23 mouse cellular contexts compared by ENCODE assay signal in genomic region chr2:34080176-34080575, GRCm38 (mm10).
DNase-seq lines count a peak whose midpoint lies in the region; ATAC-seq and TF ChIP-seq lines count a peak whose summit lies in the region.
"Had no signal": no experiment of that assay in that cellular context is flagged by ENCODE, and none has a peak within 500 bp of the region (broad histone marks: within the 10 kb centered on the region; RNA-seq: fewer than 3 reads in every experiment).

No protein-coding gene starts in this region.

- 27% methylated on average over 3 of the region's 3 CpGs for WGBS in midbrain, postnatal 0 days

- no peak overlapping the region for H3K4me2 ChIP-seq in midbrain, postnatal 0 days (ENCODE audit: low read depth, low read length, poor library complexity, severe bottlenecking)
- H3K4me2 ChIP-seq: forebrain, embryonic 15.5 days; heart, embryonic 15.5 days; kidney, embryonic 15.5 days; limb, embryonic 13.5 days; liver, embryonic 13.5 days; lung, embryonic 14.5 days had no signal

- no peaks in the 10 kb centered on the region for H3K9me3 ChIP-seq in midbrain, postnatal 0 days (ENCODE audit: low read length)
- H3K9me3 ChIP-seq: forebrain, embryonic 15.5 days; heart, embryonic 15.5 days; kidney, embryonic 15.5 days; limb, embryonic 13.5 days; liver, embryonic 13.5 days had no signal

- no peaks in the 10 kb centered on the region for H3K27me3 ChIP-seq in midbrain, postnatal 0 days (ENCODE audit: insufficient read depth, low read length)
- H3K27me3 ChIP-seq: CH12.LX; forebrain, embryonic 15.5 days; liver, embryonic 13.5 days had no signal

- ATAC-seq in midbrain, postnatal 0 days (ENCODE audit: low FRiP score): no peak
- ATAC-seq: forebrain, embryonic 15.5 days; intestine, embryonic 16.5 days had no signal

- peaks cover 6% of the 10 kb centered on the region; the same call in 1 of the 2 replicates for H3K4me1 ChIP-seq in midbrain, postnatal 0 days (ENCODE audit: insufficient read depth, low read length)
- H3K4me1 ChIP-seq: heart, embryonic 15.5 days; liver, embryonic 13.5 days had no signal

- H3K36me3 ChIP-seq in midbrain, postnatal 0 days (ENCODE audit: insufficient read depth, low read length): no peaks in the 10 kb centered on the region
- H3K36me3 ChIP-seq: forebrain, embryonic 15.5 days; heart, embryonic 15.5 days; kidney, embryonic 15.5 days; limb, embryonic 13.5 days; liver, embryonic 13.5 days had no signal

- TF ChIP-seq CTCF in midbrain, postnatal 0 days (IDR thresholded peaks at IDR 0.05): peak; percentile 22; the same call in 1 of the 2 replicates

- H3K27ac ChIP-seq in midbrain, postnatal 0 days (ENCODE audit: low read depth, low read length): no peak overlapping the region
- H3K27ac ChIP-seq: forebrain, embryonic 15.5 days; heart, embryonic 15.5 days; kidney, embryonic 15.5 days; limb, embryonic 13.5 days; liver, embryonic 13.5 days had no signal

- peak; percentile 39 for DNase-seq in embryo, embryonic 10 days (ENCODE audit: low spot score)
- DNase-seq in embryo, embryonic 9.5 days (ENCODE audit: extremely low spot score): no peak
- DNase-seq in layer of hippocampus, adult 9-11 months: peak; percentile 60
- DNase-seq in layer of hippocampus, adult 9-10 months (ENCODE audit: low spot score): no peak
- peak; percentile 49 for DNase-seq in embryo, embryonic 10.5 days (ENCODE audit: low spot score)
- no peak for DNase-seq in midbrain, postnatal 0 days (ENCODE audit: low spot score)
- no peak for DNase-seq in gastrocnemius, postnatal 25 days
- DNase-seq: adrenal gland, postnatal 25 days; cerebellum, adult 11-12 months; gastrocnemius, postnatal 36 days; kidney, postnatal 4 days; layer of hippocampus, postnatal 36 days; liver, embryonic 13.5 days; lung, embryonic 14.5 days; lung, postnatal 36 days; spleen, adult 18-20 months; thymus, postnatal 25 days had no signal

- H3K4me3 ChIP-seq in midbrain, postnatal 0 days (ENCODE audit: low read depth, low read length): no peak overlapping the region
- H3K4me3 ChIP-seq: forebrain, embryonic 15.5 days; heart, embryonic 15.5 days; kidney, embryonic 15.5 days; limb, embryonic 13.5 days; liver, embryonic 13.5 days had no signal

- no peak overlapping the region for H3K9ac ChIP-seq in midbrain, postnatal 0 days (replicated peaks; ENCODE audit: low read length, poor library complexity, severe bottlenecking)
- H3K9ac ChIP-seq: forebrain, embryonic 15.5 days; heart, embryonic 15.5 days; kidney, embryonic 15.5 days; limb, embryonic 13.5 days; liver, embryonic 13.5 days; lung, embryonic 14.5 days had no signal

Comparison
In these comparisons a context has a peak if more than half of its experiments do, and no peak if none do; other contexts are left out.
1. DNase-seq: peak in embryo, embryonic 10 days (single experiment), layer of hippocampus, adult 9-11 months (single experiment) and embryo, embryonic 10.5 days (single experiment); none in embryo, embryonic 9.5 days (single experiment), layer of hippocampus, adult 9-10 months (single experiment), midbrain, postnatal 0 days (single experiment) and gastrocnemius, postnatal 25 days (single experiment).